Mouse (Mus musculus) heart, postnatal 25 days (tissue): ENCODE results near the gene Olfr740. TPM values are rescaled to one million over a fixed set of nuclear protein-coding genes. Genes with fewer than 3 reads are reported as not detected.

ENCODE experiments used
- DNase-seq: peaks from one replicate; pipeline ENCODE4 v3.0.0; 2022; ENCODE audit warnings: low spot score
- intact Hi-C: fragments of 180-260 bp; cut with DNase I; formaldehyde crosslinking; loops from one replicate; pipeline ENCODE4 v1.15.1; 2025
- total RNA-seq, 2 experiments: library from RNA; stranded (reverse); gene quantifications; 2 replicates each; pipeline ENCODE4 v1.2.3; 2021

Olfr740 gene
- total RNA-seq = not detected

- DNase-seq = no peak
- intact Hi-C loops = no loop called here
Observed at GRCm38 (mm10) chr14:50445245-50445644, at the start of gene Olfr740. Gene Olfr740 (plus strand): TSS chr14:50445545.

- intact Hi-C loops = no loop called here
Observed at GRCm38 (mm10) chr14:50407268-50407667, 38.1 kb upstream of the Olfr740 start, which contains the start of gene Olfr738. Gene Olfr738 (plus strand): TSS chr14:50407568.

GRCm38 (mm10) chr14:50418326-50418725 is 27.0 kb upstream of the Olfr740 start, which contains the start of gene Olfr739:
Gene Olfr739 (plus strand): TSS chr14:50418626.
- intact Hi-C loops = no loop called here
- no peak for DNase-seq

More at GRCm38 (mm10) chr14:50407268-50407667, 38.1 kb upstream of the Olfr740 start, which contains the start of gene Olfr738:
- no peak for DNase-seq

- no peak for DNase-seq
- intact Hi-C loops = no loop called here
Observed at GRCm38 (mm10) chr14:50472438-50472837, 27.1 kb downstream of the Olfr740 start, which contains the start of gene Olfr741. Gene Olfr741 (plus strand): TSS chr14:50472738.

- no peak for DNase-seq
- intact Hi-C loops = no loop called here
Observed at GRCm38 (mm10) chr14:50478406-50478805, 33.1 kb downstream of the Olfr740 start.

- intact Hi-C loops = no loop called here
- DNase-seq = no peak
Observed at GRCm38 (mm10) chr14:50503300-50503699, 58.0 kb downstream of the Olfr740 start, which contains the start of gene Olfr742. Gene Olfr742 (plus strand): TSS chr14:50503600.

Other genes with a start within 250 kb of the Olfr740 start
- gene Olfr731, start 203.7 kb upstream of the Olfr740 start, total RNA-seq = not detected
- gene Olfr732, start 161.3 kb upstream of the Olfr740 start, total RNA-seq = not detected
- not detected for gene Olfr733, start 144.0 kb upstream of the Olfr740 start, total RNA-seq
- gene Olfr734, start 118.8 kb upstream of the Olfr740 start, total RNA-seq = not detected
- gene Olfr735, start 96.7 kb upstream of the Olfr740 start, total RNA-seq = not detected
- not detected for gene Tlr11, start 87.6 kb upstream of the Olfr740 start, total RNA-seq
- not detected for gene Olfr736, start 64.4 kb upstream of the Olfr740 start, total RNA-seq
- gene Olfr738, start 38.0 kb upstream of the Olfr740 start, total RNA-seq = not detected
- gene Olfr739, start 26.9 kb upstream of the Olfr740 start, total RNA-seq = not detected
- gene Olfr741, start 27.2 kb downstream of the Olfr740 start, total RNA-seq = not detected
- gene Olfr742, start 58.1 kb downstream of the Olfr740 start, total RNA-seq = not detected
- not detected for gene Olfr743, start 76.3 kb downstream of the Olfr740 start, total RNA-seq
- gene Olfr744, start 169.3 kb downstream of the Olfr740 start, total RNA-seq = not detected
- not detected for gene Olfr745, start 193.8 kb downstream of the Olfr740 start, total RNA-seq
- gene Olfr746, start 201.5 kb downstream of the Olfr740 start, total RNA-seq = not detected
- not detected for gene Olfr747, start 247.7 kb downstream of the Olfr740 start, total RNA-seq